Mouse (Mus musculus): ENCODE measurements around the gene Slc35b4. TPM values are rescaled to one million over a fixed set of nuclear protein-coding genes. Genes with fewer than 3 reads are reported as not detected.

Gene Slc35b4
- total RNA-seq, 2 experiments from 2014 or later: 6.8 to 8.9 TPM

GRCm38 (mm10) chr6:34187273-34187863 is 10.5 kb upstream of the Slc35b4 start:
- no peak overlapping the region for H3K27ac ChIP-seq
- intact Hi-C loops (cut with DNase I): no loop called here
- H3K4me3 ChIP-seq: no peak overlapping the region
- DNase-seq: no peak
- TF ChIP-seq CTCF (IDR thresholded peaks at IDR 0.05): no peak

GRCm38 (mm10) chr6:34183326-34183725 is 6.4 kb upstream of the Slc35b4 start:
- TF ChIP-seq CTCF (IDR thresholded peaks at IDR 0.05): no peak
- Histone ChIP-seq H3K4me3 (no peak overlapping the region), H3K27ac (no peak overlapping the region)
- DNase-seq: no peak
- intact Hi-C loops (cut with DNase I): no loop called here

GRCm38 (mm10) chr6:34181961-34182360 is 5.0 kb upstream of the Slc35b4 start:
- Histone ChIP-seq H3K27ac (no peak overlapping the region), H3K4me3 (no peak overlapping the region)
- DNase-seq: no peak
- intact Hi-C loops (cut with DNase I): no loop called here
- no peak for TF ChIP-seq CTCF (IDR thresholded peaks at IDR 0.05)

GRCm38 (mm10) chr6:34179911-34180310 is 3.0 kb upstream of the Slc35b4 start:
- no peak for TF ChIP-seq CTCF (IDR thresholded peaks at IDR 0.05)
- no peak for DNase-seq
- H3K4me3 ChIP-seq: no peak overlapping the region
- no peak overlapping the region for H3K27ac ChIP-seq
- intact Hi-C loops (cut with DNase I): loop anchor here (10.0 kb wide), 1 partner anchor 925 kb away; no protein-coding TSS in a partner anchor

- intact Hi-C loops (cut with DNase I): loop anchor here (10.0 kb wide), 1 partner anchor 924 kb away; no protein-coding TSS in a partner anchor
- H3K4me3 ChIP-seq: no peak overlapping the region
- H3K27ac ChIP-seq: no peak overlapping the region
- no peak for DNase-seq
- TF ChIP-seq CTCF (IDR thresholded peaks at IDR 0.05): no peak
Measured at GRCm38 (mm10) chr6:34179007-34179406, 2.1 kb upstream of the Slc35b4 start.

- peak overlapping the region; percentile 92 for H3K4me3 ChIP-seq
- intact Hi-C loops (cut with DNase I): loop anchor here (10.0 kb wide), 1 partner anchor 921 kb away; no protein-coding TSS in a partner anchor
- TF ChIP-seq CTCF (IDR thresholded peaks at IDR 0.05): no peak
Measured at GRCm38 (mm10) chr6:34176111-34176863, 624 bp downstream of the Slc35b4 start.

GRCm38 (mm10) chr6:34174715-34175114 is 2.2 kb downstream of the Slc35b4 start:
- no peak overlapping the region for H3K4me3 ChIP-seq
- no peak for DNase-seq
- TF ChIP-seq CTCF (IDR thresholded peaks at IDR 0.05): no peak
- intact Hi-C loops (cut with DNase I): loop anchor here (10.0 kb wide), 1 partner anchor 920 kb away; no protein-coding TSS in a partner anchor
- H3K27ac ChIP-seq: no peak overlapping the region

More at GRCm38 (mm10) chr6:34176111-34176863, 624 bp downstream of the Slc35b4 start:
- DNase-seq: no peak
- peak overlapping the region; percentile 87 for H3K27ac ChIP-seq

- intact Hi-C loops (cut with DNase I): loop anchor here (10.0 kb wide), 1 partner anchor 918 kb away; no protein-coding TSS in a partner anchor
- H3K27ac ChIP-seq: no peak overlapping the region
- TF ChIP-seq CTCF (IDR thresholded peaks at IDR 0.05): no peak
- no peak for DNase-seq
- no peak overlapping the region for H3K4me3 ChIP-seq
Measured at GRCm38 (mm10) chr6:34173251-34173650, 3.7 kb downstream of the Slc35b4 start.

GRCm38 (mm10) chr6:34171748-34172457 is 5.0 kb downstream of the Slc35b4 start:
- DNase-seq: no peak
- H3K4me3 ChIP-seq: no peak overlapping the region
- no peak overlapping the region for H3K27ac ChIP-seq
- intact Hi-C loops (cut with DNase I): loop anchor here (10.0 kb wide), 1 partner anchor 917 kb away; no protein-coding TSS in a partner anchor
- TF ChIP-seq CTCF (IDR thresholded peaks at IDR 0.05): no peak

- no peak overlapping the region for H3K4me3 ChIP-seq
- no peak for DNase-seq
- no peak overlapping the region for H3K27ac ChIP-seq
- intact Hi-C loops (cut with DNase I): loop anchor here (10.0 kb wide), 1 partner anchor 916 kb away; no protein-coding TSS in a partner anchor
- TF ChIP-seq CTCF (IDR thresholded peaks at IDR 0.05): no peak
Measured at GRCm38 (mm10) chr6:34170844-34171494, 5.9 kb downstream of the Slc35b4 start.

GRCm38 (mm10) chr6:34168834-34169233 is 8.1 kb downstream of the Slc35b4 start:
- TF ChIP-seq CTCF (IDR thresholded peaks at IDR 0.05): no peak

GRCm38 (mm10) chr6:34163014-34163413 is 13.9 kb downstream of the Slc35b4 start:
- H3K4me3 ChIP-seq: no peak overlapping the region
- DNase-seq: no peak
- intact Hi-C loops (cut with DNase I): no loop called here
- no peak for TF ChIP-seq CTCF (IDR thresholded peaks at IDR 0.05)
- H3K27ac ChIP-seq: no peak overlapping the region

More at GRCm38 (mm10) chr6:34168834-34169233, 8.1 kb downstream of the Slc35b4 start:
- Histone ChIP-seq H3K4me3 (no peak overlapping the region), H3K27ac (no peak overlapping the region)
- intact Hi-C loops (cut with DNase I): no loop called here
- DNase-seq: no peak
